ENCODE assay signal across 15 mouse cellular contexts in the genomic region with DNA sequence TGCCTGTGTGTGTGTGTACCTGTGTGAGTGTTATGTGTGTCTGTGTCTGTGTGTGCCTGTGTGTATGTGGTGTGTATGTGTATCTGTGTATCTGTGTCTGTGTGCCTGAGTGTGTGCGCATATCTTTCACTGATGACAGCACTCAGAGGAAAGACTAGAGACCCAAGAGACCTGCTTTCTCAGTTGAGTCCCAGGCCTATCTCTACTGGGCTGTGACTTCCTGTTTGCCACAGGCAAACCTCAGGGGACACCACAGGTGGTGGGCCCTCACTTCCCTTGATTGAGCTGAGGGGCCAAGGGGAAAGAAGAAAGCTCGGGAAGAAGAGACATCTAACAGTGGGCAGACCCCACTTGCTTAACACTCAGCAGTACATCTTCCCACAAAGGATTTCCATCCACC. TPM values are rescaled to one million over a fixed set of nuclear protein-coding genes. Genes with fewer than 3 reads are reported as not detected.
DNase-seq lines count a peak whose midpoint lies in the region; ATAC-seq and TF ChIP-seq lines count a peak whose summit lies in the region.
"Had no signal": no experiment of that assay in that cellular context is flagged by ENCODE, and none has a peak within 500 bp of the region (broad histone marks: within the 10 kb centered on the region; RNA-seq: fewer than 3 reads in every experiment).

No protein-coding gene starts in this region.

- no peaks in the 10 kb centered on the region for H3K9me3 ChIP-seq in forebrain, embryonic 13.5 days (replicated peaks)
- H3K9me3 ChIP-seq in forebrain, embryonic 12.5 days, result no peaks in the 10 kb centered on the region
- H3K9me3 ChIP-seq: limb, embryonic 13.5 days; neural tube, embryonic 15.5 days had no signal

- H3K36me3 ChIP-seq in forebrain, embryonic 13.5 days (ENCODE audit: poor library complexity, severe bottlenecking), result no peaks in the 10 kb centered on the region
- H3K36me3 ChIP-seq in forebrain, embryonic 12.5 days (replicated peaks), result no peaks in the 10 kb centered on the region
- H3K36me3 ChIP-seq in thymus, adult 2 months (ENCODE audit: control insufficient read depth, insufficient read depth, low read length), result no peaks in the 10 kb centered on the region
- H3K36me3 ChIP-seq: limb, embryonic 13.5 days; neural tube, embryonic 15.5 days had no signal

- DNase-seq in B cell, adult 2 months, result peak; percentile 78 to 83
- peak; percentile 27 for DNase-seq in thymus, adult 2 months
- DNase-seq in layer of hippocampus, adult 2 months (ENCODE audit: low spot score in 2 of 2), result no peak
- no peak for DNase-seq in lung, postnatal 14 days
- DNase-seq: cerebellum, adult 9-11 months; kidney, postnatal 14 days had no signal

- WGBS in forebrain, embryonic 13.5 days, result 50% methylated on average over 2 of the region's 2 CpGs
- WGBS in forebrain, embryonic 12.5 days, result 43% methylated on average over 2 of the region's 2 CpGs
- 7% methylated on average over 2 of the region's 2 CpGs for WGBS in thymus, adult 2 months

- no peak for TF ChIP-seq CTCF in thymus, adult 2 months (IDR thresholded peaks at IDR 0.05; ENCODE audit: borderline replicate concordance, control insufficient read depth, extremely low read depth, insufficient read depth, low read length, poor library complexity)
- no peak for TF ChIP-seq CTCF in layer of hippocampus, adult 2 months (conservative IDR thresholded peaks at IDR 0.05)

- H3K4me2 ChIP-seq in forebrain, embryonic 13.5 days, result no peak overlapping the region
- no peak overlapping the region for H3K4me2 ChIP-seq in forebrain, embryonic 12.5 days
- H3K4me2 ChIP-seq: limb, embryonic 13.5 days; neural tube, embryonic 15.5 days had no signal

- no peak overlapping the region for H3K27ac ChIP-seq in forebrain, embryonic 13.5 days
- no peak overlapping the region for H3K27ac ChIP-seq in forebrain, embryonic 12.5 days
- no peak overlapping the region for H3K27ac ChIP-seq in thymus, adult 2 months (ENCODE audit: control insufficient read depth, insufficient read depth, low read length)
- H3K27ac ChIP-seq in layer of hippocampus, adult 2 months, result no peak overlapping the region
- H3K27ac ChIP-seq: limb, embryonic 13.5 days; neural tube, embryonic 15.5 days had no signal

- no peak for TF ChIP-seq POLR2A in thymus, adult 2 months (IDR thresholded peaks at IDR 0.05; ENCODE audit: control insufficient read depth, extremely low read depth, insufficient read depth, low read length, poor library complexity)

- 0 out of 2 replicates have a peak overlapping the region, but pooled peaks have one; percentile 5 for H3K9ac ChIP-seq in forebrain, embryonic 13.5 days
- H3K9ac ChIP-seq in forebrain, embryonic 12.5 days, result no peak overlapping the region
- H3K9ac ChIP-seq: neural tube, embryonic 15.5 days had no signal

- H3K27me3 ChIP-seq in forebrain, embryonic 13.5 days, result no peaks in the 10 kb centered on the region
- H3K27me3 ChIP-seq in forebrain, embryonic 12.5 days, result no peaks in the 10 kb centered on the region
- H3K27me3 ChIP-seq in thymus, adult 2 months (ENCODE audit: control insufficient read depth, insufficient read depth, low read length), result no peaks in the 10 kb centered on the region
- H3K27me3 ChIP-seq: limb, embryonic 13.5 days; neural tube, embryonic 15.5 days had no signal

- ATAC-seq in forebrain, embryonic 13.5 days, result no peak
- no peak for ATAC-seq in forebrain, embryonic 12.5 days (ENCODE audit: low FRiP score)
- peak; percentile 64 to 67 for ATAC-seq in hematopoietic stem cell, adult 5-6 weeks (replicated peaks in 1 of 2; ENCODE audit: insufficient read depth in 1 of 2, low FRiP score in 2 of 2, low TSS enrichment in 1 of 2, low read depth in 1 of 2, poor library complexity in 2 of 2, severe bottlenecking in 2 of 2)
- no peak for ATAC-seq in CD4-positive, CD25-positive, alpha-beta regulatory T cell, adult 4 months
- ATAC-seq: inflammation-experienced regulatory T-cells, adult 6 months had no signal

- H3K4me1 ChIP-seq in forebrain, embryonic 13.5 days, result peaks cover 12% of the 10 kb centered on the region; the same call in 1 of the 2 replicates
- peaks cover 20% of the 10 kb centered on the region for H3K4me1 ChIP-seq in forebrain, embryonic 12.5 days
- peaks cover 8% of the 10 kb centered on the region for H3K4me1 ChIP-seq in thymus, adult 2 months (replicated peaks; ENCODE audit: control insufficient read depth, insufficient read depth, low read length)
- H3K4me1 ChIP-seq: limb, embryonic 13.5 days; neural tube, embryonic 15.5 days had no signal

- no peak overlapping the region for H3K4me3 ChIP-seq in forebrain, embryonic 13.5 days
- H3K4me3 ChIP-seq in forebrain, embryonic 12.5 days (replicated peaks), result no peak overlapping the region
- H3K4me3 ChIP-seq in thymus, adult 2 months (ENCODE audit: control insufficient read depth, insufficient read depth, low read length), result no peak overlapping the region
- no peak overlapping the region for H3K4me3 ChIP-seq in layer of hippocampus, adult 2 months
- H3K4me3 ChIP-seq: limb, embryonic 13.5 days; neural tube, embryonic 15.5 days had no signal

RNA-seq across cellular contexts. Expression of a gene that starts 1.9 kb away (rescaled TPM):
- polyA plus RNA-seq in forebrain, embryonic 13.5 days (2015; fragmentation: Nextera tagmentation; extraction: Ambion mirVana), result not detected in 2 replicates
- polyA plus RNA-seq in forebrain, embryonic 12.5 days (2016; fragmentation: Nextera tagmentation; extraction: Ambion mirVana), result 0.40 TPM in 1 of 2 replicates, not detected in the other
- total RNA-seq in hematopoietic stem cell, adult 5-6 weeks (2017), result not detected in 2 replicates
- 10.8 and 11.6 TPM in 2 replicates for polyA plus RNA-seq in thymus, adult 2 months (2012; rRNA removed)
- not detected for total RNA-seq in layer of hippocampus, adult 2 months (2021)
- polyA plus RNA-seq in CD4-positive, CD25-positive, alpha-beta regulatory T cell, adult 4 months (2017; shearing (Covaris generic)), result 10 to 100 TPM in 1 of 2 experiments, not detected in 1; 16.9 TPM
- total RNA-seq: left cerebral cortex, adult 18-20 months had no signal
- polyA plus RNA-seq: C2C12; limb, embryonic 13.5 days had no signal

RNA-seq across cellular contexts. Expression of a gene that starts 11.9 kb away (rescaled TPM):
- polyA plus RNA-seq in forebrain, embryonic 13.5 days (2015; fragmentation: Nextera tagmentation; extraction: Ambion mirVana), result 18.7 and 22.4 TPM in 2 replicates
- polyA plus RNA-seq in forebrain, embryonic 12.5 days (2016; fragmentation: Nextera tagmentation; extraction: Ambion mirVana), result 20.2 and 20.6 TPM in 2 replicates
- 33.8 and 36.4 TPM in 2 replicates for total RNA-seq in hematopoietic stem cell, adult 5-6 weeks (2017)
- 26.1 and 27.6 TPM in 2 replicates for polyA plus RNA-seq in thymus, adult 2 months (2012; rRNA removed)
- 10 to 100 TPM; 13.5 to 14.7 TPM for total RNA-seq in layer of hippocampus, adult 2 months (2021)
- polyA plus RNA-seq in CD4-positive, CD25-positive, alpha-beta regulatory T cell, adult 4 months (2017; shearing (Covaris generic)), result 10 to 100 TPM; 31.9 to 68.2 TPM

RNA-seq across cellular contexts. Expression of a gene that starts 20.1 kb away (rescaled TPM):
- polyA plus RNA-seq in forebrain, embryonic 13.5 days (2015; fragmentation: Nextera tagmentation; extraction: Ambion mirVana), result 3.0 and 4.5 TPM in 2 replicates
- 3.9 and 4.6 TPM in 2 replicates for polyA plus RNA-seq in forebrain, embryonic 12.5 days (2016; fragmentation: Nextera tagmentation; extraction: Ambion mirVana)
- 13.6 and 14.4 TPM in 2 replicates for total RNA-seq in hematopoietic stem cell, adult 5-6 weeks (2017)
- polyA plus RNA-seq in thymus, adult 2 months (2012; rRNA removed), result 24.3 and 28.6 TPM in 2 replicates
- 1 to 10 TPM; 7.0 to 7.6 TPM for total RNA-seq in layer of hippocampus, adult 2 months (2021)
- polyA plus RNA-seq in CD4-positive, CD25-positive, alpha-beta regulatory T cell, adult 4 months (2017; shearing (Covaris generic)), result 1 to 10 TPM; 2.6 to 2.8 TPM

RNA-seq across cellular contexts. Expression of a gene that starts 39.4 kb away (rescaled TPM):
- 58.6 and 69.2 TPM in 2 replicates for polyA plus RNA-seq in forebrain, embryonic 13.5 days (2015; fragmentation: Nextera tagmentation; extraction: Ambion mirVana)
- 55.8 and 64.9 TPM in 2 replicates for polyA plus RNA-seq in forebrain, embryonic 12.5 days (2016; fragmentation: Nextera tagmentation; extraction: Ambion mirVana)
- total RNA-seq in hematopoietic stem cell, adult 5-6 weeks (2017), result 8.6 and 11.3 TPM in 2 replicates
- polyA plus RNA-seq in thymus, adult 2 months (2012; rRNA removed), result 457 and 489 TPM in 2 replicates
- 10 to 100 TPM; 86.5 to 91.0 TPM for total RNA-seq in layer of hippocampus, adult 2 months (2021)
- polyA plus RNA-seq in CD4-positive, CD25-positive, alpha-beta regulatory T cell, adult 4 months (2017; shearing (Covaris generic)), result 10 to 100 TPM; 42.8 to 86.8 TPM

RNA-seq across cellular contexts. Expression of a gene that starts 46.3 kb away (rescaled TPM):
- 0.19 and 0.32 TPM in 2 replicates for polyA plus RNA-seq in forebrain, embryonic 13.5 days (2015; fragmentation: Nextera tagmentation; extraction: Ambion mirVana)
- 0.23 and 0.43 TPM in 2 replicates for polyA plus RNA-seq in forebrain, embryonic 12.5 days (2016; fragmentation: Nextera tagmentation; extraction: Ambion mirVana)
- total RNA-seq in hematopoietic stem cell, adult 5-6 weeks (2017), result 0.30 TPM in 1 of 2 replicates, not detected in the other
- 3.2 and 5.2 TPM in 2 replicates for polyA plus RNA-seq in thymus, adult 2 months (2012; rRNA removed)
- total RNA-seq in layer of hippocampus, adult 2 months (2021), result under 1 TPM; 0.81 to 0.84 TPM
- polyA plus RNA-seq in CD4-positive, CD25-positive, alpha-beta regulatory T cell, adult 4 months (2017; shearing (Covaris generic)), result under 1 TPM; 0.18 to 0.38 TPM

Comparison
In these comparisons a context has a peak if more than half of its experiments do, and no peak if none do; other contexts are left out.
1. ATAC-seq: peak in hematopoietic stem cell, adult 5-6 weeks (2 of 2); none in forebrain, embryonic 13.5 days (single experiment), forebrain, embryonic 12.5 days (single experiment) and CD4-positive, CD25-positive, alpha-beta regulatory T cell, adult 4 months (single experiment).
2. DNase-seq: peak in B cell, adult 2 months (2 of 2) and thymus, adult 2 months (single experiment); none in layer of hippocampus, adult 2 months (0 of 2) and lung, postnatal 14 days (single experiment).